Mouse (Mus musculus): ENCODE measurements around the gene Tspyl3.

GRCm38 (mm10) chr2:153240701-153241235 is 15.5 kb upstream of the Tspyl3 start:
- TF ChIP-seq CTCF (IDR thresholded peaks at IDR 0.05; ENCODE audit: low read depth, low read length) (no peak), EP300 (IDR thresholded peaks at IDR 0.05; ENCODE audit: insufficient read depth, low read depth, low read length) (no peak), POLR2A (IDR thresholded peaks at IDR 0.05; ENCODE audit: insufficient read depth, low read length) (no peak)
